Mouse (Mus musculus): ENCODE data around the gene Fam241a. TPM values are rescaled to one million over a fixed set of nuclear protein-coding genes. Genes with fewer than 3 reads are reported as not detected.

Gene Fam241a
- polyA plus RNA-seq, 1 experiment: 4.3 TPM

GRCm38 (mm10) chr3:127841926-127842325 lies 54.2 kb downstream of the Fam241a start:
- TF ChIP-seq CTCF (IDR thresholded peaks at IDR 0.05; ENCODE audit: insufficient read depth, low read length) (no peak), POLR2A (IDR thresholded peaks at IDR 0.05; ENCODE audit: borderline replicate concordance, extremely low read depth, low read depth, low read length) (no peak)
- Histone ChIP-seq H3K4me1 (ENCODE audit: control insufficient read depth, insufficient read depth, low read length) (no peaks in the 10 kb centered on the region), H3K4me3 (replicated peaks; ENCODE audit: extremely low read depth, low read depth, low read length) (no peak overlapping the region)
- no peak for DNase-seq
- 84% methylated on average over 8 of the region's 8 CpGs for WGBS

DNA sequence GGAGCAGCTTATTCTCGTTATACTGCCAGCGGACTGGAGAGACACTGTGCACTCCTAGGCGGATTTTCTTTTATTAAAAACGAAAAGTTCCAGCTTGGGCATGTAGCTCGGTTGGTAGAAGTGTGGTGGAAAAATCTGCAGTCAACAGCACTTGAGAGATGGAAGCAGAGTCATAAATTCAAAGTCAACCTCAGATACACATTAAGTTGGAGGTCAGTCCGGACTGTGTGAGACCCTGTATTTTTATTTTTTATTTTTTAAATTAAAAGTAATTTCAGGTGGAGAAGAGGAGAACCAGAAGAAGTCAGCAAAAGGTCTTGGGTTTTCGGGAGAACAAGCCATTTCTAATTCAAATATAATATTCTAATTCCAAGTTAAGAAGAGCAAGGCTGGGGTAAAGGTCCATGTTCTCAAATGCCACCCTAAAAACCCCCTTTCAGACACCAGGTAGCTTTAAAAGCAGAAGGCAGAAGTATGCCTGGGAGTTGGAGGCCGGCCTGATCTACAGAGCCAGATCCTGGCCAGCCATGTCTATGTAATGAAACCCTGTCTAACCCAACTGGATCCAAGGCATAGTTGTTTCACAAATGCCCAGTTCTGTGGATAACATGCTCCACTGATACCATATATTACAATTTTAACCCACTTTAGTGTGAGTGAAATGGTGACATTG lies 58.0 kb downstream of the Fam241a start:
- no peak for DNase-seq
- 31% methylated on average over 8 of the region's 8 CpGs for WGBS
- no peak for TF ChIP-seq POLR2A (IDR thresholded peaks at IDR 0.05; ENCODE audit: borderline replicate concordance, extremely low read depth, low read depth, low read length)
- no peak for TF ChIP-seq CTCF (IDR thresholded peaks at IDR 0.05; ENCODE audit: insufficient read depth, low read length)
- Histone ChIP-seq H3K4me1 (ENCODE audit: control insufficient read depth, insufficient read depth, low read length) (no peaks in the 10 kb centered on the region), H3K4me3 (replicated peaks; ENCODE audit: extremely low read depth, low read depth, low read length) (peak overlapping the region; percentile 75)

DNA sequence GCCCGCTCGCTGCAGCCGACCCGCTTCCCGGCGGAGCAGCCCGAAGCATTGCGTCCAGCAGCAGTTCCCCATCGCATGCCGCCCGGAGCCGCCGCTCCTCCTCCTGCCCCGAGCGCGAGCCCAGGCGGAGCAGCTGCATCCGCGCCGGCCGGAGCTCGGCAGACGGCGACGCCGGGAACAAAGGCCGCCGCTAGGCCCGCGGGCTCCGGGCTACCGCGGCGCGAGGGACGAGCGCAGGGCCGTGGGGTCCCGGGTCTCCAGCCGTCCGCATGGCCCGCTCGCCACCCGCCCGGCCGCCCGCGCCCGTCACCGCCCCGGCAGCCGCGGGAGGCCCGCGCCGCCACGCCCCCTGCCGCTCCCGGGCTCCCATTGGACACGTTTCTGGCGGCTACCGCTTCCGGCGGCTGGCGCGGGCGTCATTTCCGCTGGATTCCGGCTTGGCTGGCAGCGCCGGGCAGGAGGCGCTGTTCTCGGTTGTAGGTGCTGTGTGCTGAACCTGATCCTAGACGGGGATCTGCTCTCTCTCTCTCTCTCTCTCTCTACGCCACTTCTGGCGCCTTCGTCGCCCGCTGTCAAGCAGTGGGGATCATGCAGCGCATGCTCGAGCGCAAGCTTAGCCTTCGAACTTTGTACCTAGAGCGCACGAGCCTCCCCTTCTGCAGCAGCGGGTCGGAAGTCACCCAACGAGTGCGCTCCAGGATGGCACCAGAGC lies 58.8 kb downstream of the Fam241a start, which contains the start of gene Ap1ar:
Gene Ap1ar, minus strand, starts transcription at position 370 of the 712 bp plus-strand sequence.
- 0 out of 2 replicates have a peak, but pooled peaks have one; percentile 33 for TF ChIP-seq CTCF (IDR thresholded peaks at IDR 0.05; ENCODE audit: insufficient read depth, low read length)
- peak; percentile 60; the same call in 1 of the 2 replicates for TF ChIP-seq POLR2A (IDR thresholded peaks at IDR 0.05; ENCODE audit: borderline replicate concordance, extremely low read depth, low read depth, low read length)
- under 1% methylated on average over 89 of the region's 89 CpGs for WGBS
- peak; percentile 93 for DNase-seq
- Histone ChIP-seq H3K4me1 (ENCODE audit: control insufficient read depth, insufficient read depth, low read length) (no peaks in the 10 kb centered on the region), H3K4me3 (replicated peaks; ENCODE audit: extremely low read depth, low read depth, low read length) (peak within 1 kb of the TSS; percentile 75)

DNA sequence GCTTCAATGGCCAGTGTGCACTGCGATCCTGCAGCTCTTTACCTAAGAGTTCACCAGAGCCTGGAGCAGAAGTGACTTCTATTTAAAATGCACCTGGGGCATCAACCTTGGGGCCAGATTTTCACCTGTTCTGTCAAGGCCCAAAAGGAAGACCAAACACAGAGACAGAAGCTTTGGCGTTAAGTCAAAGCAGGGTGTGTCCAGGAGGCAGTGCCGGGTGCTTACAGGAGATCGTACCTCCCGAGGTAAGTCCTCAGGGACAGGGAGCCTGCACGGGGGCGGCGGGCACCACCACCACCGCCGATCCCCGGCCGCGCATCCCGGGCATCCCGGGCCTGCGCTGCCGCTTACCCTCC lies 59.3 kb downstream of the Fam241a start:
- WGBS: 1% methylated on average over 17 of the region's 17 CpGs
- DNase-seq: no peak
- peak overlapping the region; percentile 67 for H3K4me3 ChIP-seq (replicated peaks; ENCODE audit: extremely low read depth, low read depth, low read length)
- H3K4me1 ChIP-seq (ENCODE audit: control insufficient read depth, insufficient read depth, low read length): no peaks in the 10 kb centered on the region
- no peak for TF ChIP-seq CTCF (IDR thresholded peaks at IDR 0.05; ENCODE audit: insufficient read depth, low read length)
- TF ChIP-seq POLR2A (IDR thresholded peaks at IDR 0.05; ENCODE audit: borderline replicate concordance, extremely low read depth, low read depth, low read length): no peak

- no peak for DNase-seq
- 65% methylated on average over 6 of the region's 6 CpGs for WGBS
- TF ChIP-seq POLR2A (IDR thresholded peaks at IDR 0.05; ENCODE audit: borderline replicate concordance, extremely low read depth, low read depth, low read length) (no peak), CTCF (IDR thresholded peaks at IDR 0.05; ENCODE audit: insufficient read depth, low read length) (no peak)
- H3K4me3 ChIP-seq (replicated peaks; ENCODE audit: extremely low read depth, low read depth, low read length): no peak overlapping the region
- H3K4me1 ChIP-seq (ENCODE audit: control insufficient read depth, insufficient read depth, low read length): no peaks in the 10 kb centered on the region
Observed at GRCm38 (mm10) chr3:127835594-127835993, 60.5 kb downstream of the Fam241a start.

DNA sequence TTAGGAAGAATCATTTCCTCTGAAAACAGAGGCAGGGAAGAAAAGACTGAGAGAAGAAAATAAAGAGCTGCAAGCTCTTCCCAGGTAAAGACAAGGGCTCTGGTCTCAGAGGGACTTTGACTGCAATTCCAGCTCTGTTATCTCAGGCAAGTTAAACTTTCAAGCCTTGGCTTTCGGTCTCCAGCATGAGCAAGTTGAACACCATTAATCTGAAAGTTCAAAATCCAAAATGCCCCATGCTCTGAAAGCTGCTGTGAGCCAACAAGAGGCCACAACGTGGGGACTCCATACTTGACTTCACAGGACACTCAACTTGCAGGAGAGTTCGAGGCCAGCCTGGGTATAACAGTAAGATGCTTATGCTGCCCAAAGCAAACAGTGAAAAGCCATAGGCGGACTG lies 62.1 kb downstream of the Fam241a start:
- H3K4me3 ChIP-seq (replicated peaks; ENCODE audit: extremely low read depth, low read depth, low read length): no peak overlapping the region
- H3K4me1 ChIP-seq (ENCODE audit: control insufficient read depth, insufficient read depth, low read length): no peaks in the 10 kb centered on the region
- TF ChIP-seq CTCF (IDR thresholded peaks at IDR 0.05; ENCODE audit: insufficient read depth, low read length) (no peak), POLR2A (IDR thresholded peaks at IDR 0.05; ENCODE audit: borderline replicate concordance, extremely low read depth, low read depth, low read length) (no peak)
- WGBS: 82% methylated on average over 4 of the region's 4 CpGs
- DNase-seq: no peak

- WGBS: 59% methylated on average over 6 of the region's 6 CpGs
- TF ChIP-seq POLR2A (IDR thresholded peaks at IDR 0.05; ENCODE audit: borderline replicate concordance, extremely low read depth, low read depth, low read length): no peak
- no peak for TF ChIP-seq CTCF (IDR thresholded peaks at IDR 0.05; ENCODE audit: insufficient read depth, low read length)
- no peak for DNase-seq
- Histone ChIP-seq H3K4me1 (ENCODE audit: control insufficient read depth, insufficient read depth, low read length) (no peaks in the 10 kb centered on the region), H3K4me3 (replicated peaks; ENCODE audit: extremely low read depth, low read depth, low read length) (no peak overlapping the region)
Observed at GRCm38 (mm10) chr3:127831079-127831478, 65.0 kb downstream of the Fam241a start.

DNA sequence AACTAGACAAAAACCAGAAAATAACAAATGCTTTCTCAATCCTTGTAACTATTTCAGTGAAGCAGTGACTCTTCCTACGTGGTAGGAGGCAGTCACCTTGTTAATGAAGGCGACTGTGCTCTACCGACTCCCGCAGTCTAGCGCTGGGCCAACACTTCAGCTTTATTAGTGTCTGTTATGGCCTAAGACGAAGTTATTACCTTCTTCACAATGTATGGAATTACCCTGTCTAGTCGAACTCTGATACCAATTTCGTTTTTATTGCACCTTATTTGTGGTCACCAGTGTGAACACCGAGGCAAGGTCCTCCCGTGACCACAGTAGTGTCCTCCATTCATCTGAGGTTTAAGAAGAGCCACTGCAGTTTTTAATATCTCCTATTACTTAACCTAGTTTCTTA lies 65.9 kb downstream of the Fam241a start:
- Histone ChIP-seq H3K4me3 (replicated peaks; ENCODE audit: extremely low read depth, low read depth, low read length) (no peak overlapping the region), H3K4me1 (ENCODE audit: control insufficient read depth, insufficient read depth, low read length) (no peaks in the 10 kb centered on the region)
- DNase-seq: no peak
- TF ChIP-seq CTCF (IDR thresholded peaks at IDR 0.05; ENCODE audit: insufficient read depth, low read length) (no peak), POLR2A (IDR thresholded peaks at IDR 0.05; ENCODE audit: borderline replicate concordance, extremely low read depth, low read depth, low read length) (no peak)
- 93% methylated on average over 10 of the region's 10 CpGs for WGBS

- TF ChIP-seq POLR2A (IDR thresholded peaks at IDR 0.05; ENCODE audit: borderline replicate concordance, extremely low read depth, low read depth, low read length) (no peak), CTCF (IDR thresholded peaks at IDR 0.05; ENCODE audit: insufficient read depth, low read length) (no peak)
- DNase-seq: no peak
- WGBS: 47% methylated on average over 7 of the region's 7 CpGs
- Histone ChIP-seq H3K4me1 (ENCODE audit: control insufficient read depth, insufficient read depth, low read length) (no peaks in the 10 kb centered on the region), H3K4me3 (replicated peaks; ENCODE audit: extremely low read depth, low read depth, low read length) (no peak overlapping the region)
Observed at GRCm38 (mm10) chr3:127827123-127827522, 69.0 kb downstream of the Fam241a start.

DNA sequence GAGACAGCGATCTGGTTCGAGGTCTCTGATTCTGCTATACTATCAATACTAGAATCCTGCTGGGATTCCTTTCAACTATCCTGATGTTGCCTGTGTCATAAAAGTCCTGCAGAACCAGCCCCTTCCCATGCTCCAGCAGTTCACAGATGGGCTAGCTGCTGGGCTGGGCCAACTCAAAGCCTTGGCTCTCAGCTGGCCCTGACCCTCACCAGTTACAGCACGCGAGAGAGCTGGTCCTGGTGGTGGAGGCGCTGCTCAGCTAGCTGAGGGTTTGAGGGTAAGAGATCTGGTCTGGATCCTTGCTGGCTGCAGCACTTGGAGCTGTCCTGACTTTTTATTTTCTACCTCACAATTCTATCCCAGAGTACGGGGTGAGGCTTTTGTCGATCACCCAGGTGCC lies 69.6 kb downstream of the Fam241a start:
- TF ChIP-seq POLR2A (IDR thresholded peaks at IDR 0.05; ENCODE audit: borderline replicate concordance, extremely low read depth, low read depth, low read length) (no peak), CTCF (IDR thresholded peaks at IDR 0.05; ENCODE audit: insufficient read depth, low read length) (no peak)
- no peak for DNase-seq
- H3K4me1 ChIP-seq (ENCODE audit: control insufficient read depth, insufficient read depth, low read length): no peaks in the 10 kb centered on the region
- no peak overlapping the region for H3K4me3 ChIP-seq (replicated peaks; ENCODE audit: extremely low read depth, low read depth, low read length)
- 86% methylated on average over 7 of the region's 7 CpGs for WGBS

Data from lung, adult 2 months (tissue).